Mouse (Mus musculus): Measurements from ENCODE around the gene C2cd5.

Gene C2cd5

GRCm38 (mm10) chr6:143073476-143073875 lies 26.5 kb downstream of the C2cd5 start:
- no peak for DNase-seq (ENCODE audit: low read depth)

GRCm38 (mm10) chr6:143072412-143073014 lies 27.4 kb downstream of the C2cd5 start:
- DNase-seq (ENCODE audit: low read depth) = no peak

- no peak for DNase-seq (ENCODE audit: low read depth)
Observed at GRCm38 (mm10) chr6:143070736-143071135, 29.2 kb downstream of the C2cd5 start.

GRCm38 (mm10) chr6:143070019-143070418 lies 29.9 kb downstream of the C2cd5 start:
- no peak for DNase-seq (ENCODE audit: low read depth)

GRCm38 (mm10) chr6:143069606-143070005 lies 30.3 kb downstream of the C2cd5 start:
- DNase-seq (ENCODE audit: low read depth) = no peak

GRCm38 (mm10) chr6:143068181-143068915 lies 31.6 kb downstream of the C2cd5 start:
- peak; percentile 46 for DNase-seq (ENCODE audit: low read depth)

GRCm38 (mm10) chr6:143067654-143068053 lies 32.3 kb downstream of the C2cd5 start:
- no peak for DNase-seq (ENCODE audit: low read depth)

- no peak for DNase-seq (ENCODE audit: low read depth)
Observed at GRCm38 (mm10) chr6:143066859-143067258, 33.1 kb downstream of the C2cd5 start.

GRCm38 (mm10) chr6:143064047-143064446 lies 35.9 kb downstream of the C2cd5 start:
- no peak for DNase-seq (ENCODE audit: low read depth)

- DNase-seq (ENCODE audit: low read depth) = no peak
Observed at GRCm38 (mm10) chr6:143057601-143058000, 42.3 kb downstream of the C2cd5 start.

- DNase-seq (ENCODE audit: low read depth) = no peak
Observed at GRCm38 (mm10) chr6:143051566-143051965, 48.4 kb downstream of the C2cd5 start.

GRCm38 (mm10) chr6:143049791-143050555 lies 50.0 kb downstream of the C2cd5 start:
- no peak for DNase-seq (ENCODE audit: low read depth)

- DNase-seq (ENCODE audit: low read depth) = no peak
Observed at GRCm38 (mm10) chr6:143049117-143049516, 50.8 kb downstream of the C2cd5 start.

GRCm38 (mm10) chr6:143047538-143048258 lies 52.2 kb downstream of the C2cd5 start:
- no peak for DNase-seq (ENCODE audit: low read depth)

- DNase-seq (ENCODE audit: low read depth) = no peak
Observed at GRCm38 (mm10) chr6:143041578-143041977, 58.4 kb downstream of the C2cd5 start.

GRCm38 (mm10) chr6:143035261-143035660 lies 64.7 kb downstream of the C2cd5 start:
- DNase-seq (ENCODE audit: low read depth) = no peak

GRCm38 (mm10) chr6:143034503-143034902 lies 65.4 kb downstream of the C2cd5 start:
- no peak for DNase-seq (ENCODE audit: low read depth)

- DNase-seq (ENCODE audit: low read depth) = no peak
Observed at GRCm38 (mm10) chr6:143030521-143030920, 69.4 kb downstream of the C2cd5 start.

GRCm38 (mm10) chr6:143027896-143028295 lies 72.0 kb downstream of the C2cd5 start:
- no peak for DNase-seq (ENCODE audit: low read depth)

GRCm38 (mm10) chr6:143027402-143027801 lies 72.5 kb downstream of the C2cd5 start:
- no peak for DNase-seq (ENCODE audit: low read depth)

- DNase-seq (ENCODE audit: low read depth) = no peak
Observed at GRCm38 (mm10) chr6:143023691-143024090, 76.2 kb downstream of the C2cd5 start.

GRCm38 (mm10) chr6:143021756-143022155 lies 78.2 kb downstream of the C2cd5 start:
- no peak for DNase-seq (ENCODE audit: low read depth)
